Mouse (Mus musculus): ENCODE measurements at regions not wholly inside any gene's neighbourhood (a gene's known extent, or its start where the extent isn't known, plus 50 kb on each side); places are given as distances from the start of the nearest gene placed in this dataset.

DNA sequence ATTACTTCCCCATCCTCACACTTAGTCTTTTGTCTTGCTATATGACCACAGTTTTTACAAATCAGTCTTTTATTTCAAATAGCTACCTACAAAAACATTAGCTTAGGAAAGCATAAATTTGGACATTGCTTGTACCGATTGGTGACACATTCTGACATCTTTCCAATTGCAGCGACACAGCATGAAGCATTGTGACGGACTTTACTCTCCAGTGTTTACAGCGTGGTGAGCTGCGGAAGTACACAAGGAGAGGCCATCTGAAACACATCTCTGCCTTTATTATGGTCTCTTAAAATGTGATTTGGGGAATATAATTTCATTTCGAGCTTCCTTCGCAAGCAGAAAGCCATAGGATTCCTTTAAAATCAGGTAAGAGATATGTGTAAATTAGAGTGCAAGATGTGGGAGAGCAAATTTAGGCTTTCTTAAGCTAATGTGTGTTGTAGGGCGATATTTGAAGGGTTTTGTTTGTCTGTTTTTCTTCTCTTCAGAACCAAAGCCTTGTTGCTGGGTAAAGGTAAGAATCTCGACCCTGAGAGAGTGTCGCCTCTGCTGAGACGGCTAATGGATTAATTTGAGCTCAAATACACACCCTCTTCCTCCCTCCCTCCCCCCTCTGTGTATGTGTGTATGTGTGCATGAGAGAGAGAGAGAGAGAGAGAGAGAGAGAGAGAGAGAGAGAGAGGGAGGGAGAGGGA, 126.3 kb upstream of the Med14 start:
- Histone ChIP-seq H3K9me3 (ENCODE audit: control insufficient read depth, insufficient read depth, low read depth, low read length) (no peaks in the 10 kb centered on the region), H3K9ac (ENCODE audit: insufficient read depth, low read depth, low read length, poor library complexity, severe bottlenecking) (no peak overlapping the region), H3K4me1 (ENCODE audit: control insufficient read depth in 2 of 2, insufficient read depth in 2 of 2, low read length in 2 of 2, poor library complexity in 1 of 2) (no peaks in the 10 kb centered on the region), H3K27ac (ENCODE audit: insufficient read depth, low read depth, low read length, poor library complexity, severe bottlenecking) (no peak overlapping the region), H3K4me3 (ENCODE audit: insufficient read depth in 1 of 2, low read depth in 1 of 2, low read length in 2 of 2, poor library complexity in 1 of 2, severe bottlenecking in 1 of 2) (no peak overlapping the region), H3K36me3 (ENCODE audit: control insufficient read depth, insufficient read depth, low read length, poor library complexity, severe bottlenecking) (no peaks in the 10 kb centered on the region)
- in situ Hi-C loops (cut with MboI; ENCODE audit: low sequenced_read_pairs in 2 of 2, unreplicated experiment in 2 of 2): loop anchor here in 1 of 2 experiments (10.0 to 25.0 kb wide), 2 partner anchors 57 to 324 kb away; no protein-coding TSS in a partner anchor
- no peak for DNase-seq (ENCODE audit: low read depth, low spot score)
- TF ChIP-seq CHD2 (IDR thresholded peaks at IDR 0.05; ENCODE audit: low read depth, low read length) (no peak), ZNF384 (IDR thresholded peaks at IDR 0.05; ENCODE audit: low read depth, low read length) (no peak), MAFK (IDR thresholded peaks at IDR 0.05; ENCODE audit: insufficient read depth, low read depth, low read length) (no peak), ZC3H11A (IDR thresholded peaks at IDR 0.05; ENCODE audit: borderline replicate concordance, low read depth, low read length) (no peak), HCFC1 (IDR thresholded peaks at IDR 0.05; ENCODE audit: borderline replicate concordance, insufficient read depth, low read length) (no peak)

DNA sequence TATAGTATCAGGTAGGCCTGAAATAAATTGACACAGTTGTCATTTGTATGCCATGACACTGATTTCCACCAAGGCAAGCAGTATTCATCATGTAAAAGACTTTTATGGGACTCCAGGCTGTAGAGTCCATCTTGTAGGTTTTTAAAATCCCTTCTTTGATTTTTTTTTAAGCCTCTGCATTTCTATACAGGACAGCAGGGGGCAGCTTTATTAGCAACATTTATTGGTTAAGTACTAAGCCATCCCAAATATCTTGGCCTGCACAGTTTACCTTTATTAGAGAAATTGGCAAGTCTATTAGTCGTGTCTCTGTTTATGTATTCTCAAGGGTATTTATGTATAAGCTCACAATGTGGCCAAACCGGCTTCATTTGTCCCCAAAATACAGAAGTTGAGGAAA, 125.6 kb upstream of the Med14 start:
- Histone ChIP-seq H3K9ac (ENCODE audit: insufficient read depth, low read depth, low read length, poor library complexity, severe bottlenecking) (no peak overlapping the region), H3K27ac (ENCODE audit: insufficient read depth, low read depth, low read length, poor library complexity, severe bottlenecking) (no peak overlapping the region), H3K4me3 (ENCODE audit: insufficient read depth in 1 of 2, low read depth in 1 of 2, low read length in 2 of 2, poor library complexity in 1 of 2, severe bottlenecking in 1 of 2) (no peak overlapping the region), H3K4me1 (ENCODE audit: control insufficient read depth in 2 of 2, insufficient read depth in 2 of 2, low read length in 2 of 2, poor library complexity in 1 of 2) (no peaks in the 10 kb centered on the region), H3K9me3 (ENCODE audit: control insufficient read depth, insufficient read depth, low read depth, low read length) (no peaks in the 10 kb centered on the region), H3K36me3 (ENCODE audit: control insufficient read depth, insufficient read depth, low read length, poor library complexity, severe bottlenecking) (no peaks in the 10 kb centered on the region)
- no peak for DNase-seq (ENCODE audit: low read depth, low spot score)
- in situ Hi-C loops (cut with MboI; ENCODE audit: low sequenced_read_pairs in 2 of 2, unreplicated experiment in 2 of 2): loop anchor here in 1 of 2 experiments (10.0 to 25.0 kb wide), 2 partner anchors 57 to 325 kb away; no protein-coding TSS in a partner anchor
- TF ChIP-seq ZC3H11A (IDR thresholded peaks at IDR 0.05; ENCODE audit: borderline replicate concordance, low read depth, low read length): no peak
- TF ChIP-seq HCFC1 (IDR thresholded peaks at IDR 0.05; ENCODE audit: borderline replicate concordance, insufficient read depth, low read length): no peak
- TF ChIP-seq CHD2 (IDR thresholded peaks at IDR 0.05; ENCODE audit: low read depth, low read length): no peak
- no peak for TF ChIP-seq ZNF384 (IDR thresholded peaks at IDR 0.05; ENCODE audit: low read depth, low read length)
- TF ChIP-seq MAFK (IDR thresholded peaks at IDR 0.05; ENCODE audit: insufficient read depth, low read depth, low read length): no peak

DNA sequence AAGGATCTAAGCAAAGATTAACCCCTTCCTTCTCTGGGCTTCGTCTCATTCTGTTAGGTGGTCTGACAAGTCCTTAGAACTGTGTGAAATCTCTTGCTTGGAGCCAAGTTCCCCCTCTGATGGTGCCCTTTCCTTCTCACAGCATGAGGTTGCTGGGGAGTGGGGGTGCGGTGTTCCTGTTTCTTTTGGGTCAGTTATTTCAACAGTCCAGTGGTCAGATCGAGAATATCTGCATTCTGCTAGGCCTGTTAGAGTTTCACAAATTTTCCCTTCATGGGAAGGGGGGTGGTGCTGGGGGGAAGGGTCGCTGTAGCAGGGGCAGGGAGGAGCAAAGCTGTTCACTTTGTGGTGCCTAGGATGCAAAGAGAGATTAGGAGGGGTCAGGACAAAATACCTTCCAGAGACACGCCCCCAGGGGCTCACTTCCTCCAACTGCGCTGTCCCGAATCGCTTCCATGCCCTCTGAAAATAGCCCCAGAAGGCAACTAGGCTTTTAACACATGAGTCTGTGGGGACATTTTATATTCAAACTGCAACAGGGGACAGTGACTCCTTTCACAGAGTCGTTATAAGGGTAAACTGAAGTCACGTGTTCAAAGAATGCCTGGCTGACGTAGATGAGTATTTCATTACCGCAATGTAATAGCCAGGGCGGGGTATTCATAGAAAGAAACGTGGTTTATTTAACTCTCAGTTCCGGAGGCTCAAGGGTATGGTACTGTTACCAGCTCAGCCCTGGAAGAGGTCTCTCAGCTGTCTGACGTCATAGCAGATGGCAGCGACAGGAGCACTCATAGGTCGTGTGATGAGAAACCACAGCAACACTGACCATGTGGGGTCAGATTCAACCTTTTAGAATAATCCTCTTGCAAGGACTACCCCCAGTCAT, 124.5 kb upstream of the Med14 start:
- Histone ChIP-seq H3K27ac (ENCODE audit: insufficient read depth, low read depth, low read length, poor library complexity, severe bottlenecking) (no peak overlapping the region), H3K36me3 (ENCODE audit: control insufficient read depth, insufficient read depth, low read length, poor library complexity, severe bottlenecking) (no peaks in the 10 kb centered on the region), H3K4me1 (ENCODE audit: control insufficient read depth in 2 of 2, insufficient read depth in 2 of 2, low read length in 2 of 2, poor library complexity in 1 of 2) (no peaks in the 10 kb centered on the region), H3K9ac (ENCODE audit: insufficient read depth, low read depth, low read length, poor library complexity, severe bottlenecking) (no peak overlapping the region), H3K4me3 (ENCODE audit: insufficient read depth in 1 of 2, low read depth in 1 of 2, low read length in 2 of 2, poor library complexity in 1 of 2, severe bottlenecking in 1 of 2) (peak overlapping the region in 1 of 2 experiments; percentile 16; a peak in 1 of 4 replicates), H3K9me3 (ENCODE audit: control insufficient read depth, insufficient read depth, low read depth, low read length) (no peaks in the 10 kb centered on the region)
- no peak for TF ChIP-seq ZNF384 (IDR thresholded peaks at IDR 0.05; ENCODE audit: low read depth, low read length)
- TF ChIP-seq CHD2 (IDR thresholded peaks at IDR 0.05; ENCODE audit: low read depth, low read length): no peak
- no peak for TF ChIP-seq MAFK (IDR thresholded peaks at IDR 0.05; ENCODE audit: insufficient read depth, low read depth, low read length)
- TF ChIP-seq HCFC1 (IDR thresholded peaks at IDR 0.05; ENCODE audit: borderline replicate concordance, insufficient read depth, low read length): no peak
- no peak for TF ChIP-seq ZC3H11A (IDR thresholded peaks at IDR 0.05; ENCODE audit: borderline replicate concordance, low read depth, low read length)
- in situ Hi-C loops (cut with MboI; ENCODE audit: low sequenced_read_pairs in 2 of 2, unreplicated experiment in 2 of 2): loop anchor here in 1 of 2 experiments (10.0 to 25.0 kb wide), 2 partner anchors 58 to 326 kb away; no protein-coding TSS in a partner anchor
- no peak for DNase-seq (ENCODE audit: low read depth, low spot score)

DNA sequence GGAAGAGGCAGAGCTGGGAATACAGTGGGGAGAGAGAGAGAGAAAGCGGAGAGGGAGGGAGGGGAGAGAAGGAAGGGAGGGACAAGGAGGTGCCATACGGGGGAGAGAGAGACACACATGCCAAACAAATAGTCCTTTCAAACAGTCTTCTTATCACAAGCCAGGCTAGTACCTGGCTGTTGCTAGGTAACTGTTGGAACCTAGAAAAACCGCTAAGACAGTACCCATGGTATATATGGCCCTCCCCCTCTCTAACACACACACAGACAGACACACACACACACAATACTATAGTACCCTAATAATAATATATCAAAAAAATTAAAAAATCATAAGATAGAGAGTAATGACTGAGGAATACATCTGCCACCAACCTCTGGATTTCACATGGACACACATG, 117.4 kb upstream of the Med14 start:
- in situ Hi-C loops (cut with MboI; ENCODE audit: low sequenced_read_pairs in 2 of 2, unreplicated experiment in 2 of 2): loop anchor here in 1 of 2 experiments (25.0 kb wide), 1 partner anchor 333 kb away; no protein-coding TSS in a partner anchor
- H3K9ac ChIP-seq (ENCODE audit: insufficient read depth, low read depth, low read length, poor library complexity, severe bottlenecking): no peak overlapping the region
- H3K36me3 ChIP-seq (ENCODE audit: control insufficient read depth, insufficient read depth, low read length, poor library complexity, severe bottlenecking): no peaks in the 10 kb centered on the region
- H3K9me3 ChIP-seq (ENCODE audit: control insufficient read depth, insufficient read depth, low read depth, low read length): no peaks in the 10 kb centered on the region
- H3K4me1 ChIP-seq (ENCODE audit: control insufficient read depth in 2 of 2, insufficient read depth in 2 of 2, low read length in 2 of 2, poor library complexity in 1 of 2): peaks cover 0 to 2% of the 10 kb centered on the region in 2 experiments; a peak in 1 of 4 replicates
- no peak overlapping the region for H3K4me3 ChIP-seq (ENCODE audit: insufficient read depth in 1 of 2, low read depth in 1 of 2, low read length in 2 of 2, poor library complexity in 1 of 2, severe bottlenecking in 1 of 2)
- no peak for TF ChIP-seq MAFK (IDR thresholded peaks at IDR 0.05; ENCODE audit: insufficient read depth, low read depth, low read length)
- no peak for TF ChIP-seq ZC3H11A (IDR thresholded peaks at IDR 0.05; ENCODE audit: borderline replicate concordance, low read depth, low read length)
- no peak for TF ChIP-seq CHD2 (IDR thresholded peaks at IDR 0.05; ENCODE audit: low read depth, low read length)
- TF ChIP-seq ZNF384 (IDR thresholded peaks at IDR 0.05; ENCODE audit: low read depth, low read length): no peak
- TF ChIP-seq HCFC1 (IDR thresholded peaks at IDR 0.05; ENCODE audit: borderline replicate concordance, insufficient read depth, low read length): no peak
- H3K27ac ChIP-seq (ENCODE audit: insufficient read depth, low read depth, low read length, poor library complexity, severe bottlenecking): no peak overlapping the region
- DNase-seq (ENCODE audit: low read depth, low spot score): no peak

Data from ES-E14 (cell line).